Mouse (Mus musculus) midbrain, embryonic 16.5 days (tissue): ENCODE measurements around the gene Gucy2e. TPM values are rescaled to one million over a fixed set of nuclear protein-coding genes. Genes with fewer than 3 reads are reported as not detected.

ENCODE experiments used
- ATAC-seq: fragments of 200-750 bp; cut with Nextera tagmentation; 2 replicates; pipeline ENCODE4 v1.8.0; 2017; ENCODE audit warnings: moderate TSS enrichment
- H3K27ac ChIP-seq: fragments of 300-500 bp; sonication (generic); 2 replicates; pipeline ENCODE4 v1.5.1; 2014; ENCODE audit warnings: mild to moderate bottlenecking, low read length, mixed read lengths
- H3K27me3 ChIP-seq: fragments of 300-500 bp; sonication (generic); 2 replicates; pipeline ENCODE4 v1.6.1; 2014; ENCODE audit warnings: low read depth, low read length, mixed read lengths; ENCODE audit not compliant: control insufficient read depth, insufficient read depth
- H3K36me3 ChIP-seq: fragments of 300-500 bp; sonication (generic); 2 replicates; pipeline ENCODE4 v1.6.1; 2014; ENCODE audit warnings: mild to moderate bottlenecking, low read length, moderate library complexity, mixed read lengths; ENCODE audit not compliant: control insufficient read depth, insufficient read depth
- H3K4me1 ChIP-seq: fragments of 300-500 bp; sonication (generic); 2 replicates; pipeline ENCODE4 v1.6.1; 2014; ENCODE audit warnings: mild to moderate bottlenecking, low read length, mixed read lengths; ENCODE audit not compliant: control insufficient read depth, insufficient read depth
- H3K4me2 ChIP-seq: fragments of 300-500 bp; sonication (generic); 2 replicates; pipeline ENCODE4 v1.6.1; 2014; ENCODE audit warnings: mild to moderate bottlenecking, low read length, mixed read lengths
- H3K4me3 ChIP-seq: fragments of 300-500 bp; sonication (generic); 2 replicates; pipeline ENCODE4 v1.5.1; 2014; ENCODE audit warnings: low read depth, mild to moderate bottlenecking, low read length, moderate library complexity, mixed read lengths
- H3K9ac ChIP-seq: fragments of 300-500 bp; sonication (generic); 2 replicates; pipeline ENCODE4 v1.6.1; 2014; ENCODE audit warnings: low read depth, low read length, mixed read lengths
- H3K9me3 ChIP-seq: fragments of 300-500 bp; sonication (generic); replicated peaks from 2 replicates; pipeline ENCODE4 v1.6.1; 2014; ENCODE audit warnings: mild to moderate bottlenecking, low read length, mixed read lengths; ENCODE audit not compliant: control insufficient read depth, poor library complexity, severe bottlenecking
- WGBS: fragments of 180-500 bp; shearing (Covaris S2); extraction: QIAGEN DNeasy Blood & Tissue Kit; methylation state at CpG from one replicate; pipeline ENCODE4 v1.1.7; 2014; 5-methylcytosine and 5-hydroxymethylcytosine counted together
- polyA plus RNA-seq: library from polyadenylated mRNA; unstranded; fragments of >200 nt; fragmentation: Nextera tagmentation; extraction: Ambion mirVana; gene quantifications from 2 replicates; pipeline ENCODE4 v1.2.1, GENCODE M21; 2015

Gucy2e gene
- polyA plus RNA-seq, 1 experiment from 2014 or later: 0.67 TPM

DNA sequence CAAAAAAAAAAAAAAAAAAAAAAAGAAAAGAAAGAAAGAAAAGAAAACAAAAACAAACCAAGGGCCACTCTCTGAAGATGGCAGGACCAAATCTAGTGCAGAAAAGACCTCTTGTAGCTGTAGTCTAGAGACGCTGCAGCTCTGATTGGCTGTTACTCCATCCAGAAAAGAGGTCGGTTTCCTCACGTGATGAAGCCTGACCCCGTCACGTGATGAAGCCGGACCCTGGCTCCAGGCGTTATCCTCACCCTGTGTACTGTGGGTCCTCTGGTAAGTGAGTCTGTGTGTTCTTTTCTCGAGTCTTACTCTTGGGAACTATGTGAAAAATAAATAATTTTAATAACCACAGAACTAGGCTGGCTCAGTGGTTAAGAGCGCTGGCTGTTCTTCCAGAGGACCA lies 28.6 kb upstream of the Gucy2e start:
- Histone ChIP-seq H3K36me3 (no peaks in the 10 kb centered on the region), H3K9me3 (no peaks in the 10 kb centered on the region), H3K27ac (peak overlapping the region; percentile 78), H3K27me3 (no peaks in the 10 kb centered on the region), H3K4me2 (peak overlapping the region; percentile 44), H3K4me1 (peaks cover 14% of the 10 kb centered on the region), H3K4me3 (no peak overlapping the region), H3K9ac (no peak overlapping the region)
- no peak for ATAC-seq
- 79% methylated on average over 9 of the region's 9 CpGs for WGBS

DNA sequence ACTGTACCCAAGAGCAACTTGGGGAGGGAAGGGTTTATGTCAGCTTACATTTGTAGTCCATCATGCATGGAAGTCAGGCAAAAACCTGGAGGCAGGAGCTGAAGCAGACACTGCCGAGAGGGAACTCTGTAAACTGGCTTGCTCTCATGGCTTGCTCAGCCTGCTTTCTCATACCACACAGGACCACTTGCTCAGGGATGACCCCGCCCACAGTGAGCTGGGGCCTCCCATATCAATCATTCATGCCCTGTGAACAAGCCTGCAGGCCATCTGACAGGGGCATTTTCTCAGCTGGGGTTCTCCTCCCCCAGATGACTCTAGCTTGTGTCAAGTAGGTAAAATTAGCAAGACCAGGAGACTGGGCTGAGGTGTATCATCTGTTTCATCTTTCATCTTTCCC lies 27.4 kb upstream of the Gucy2e start:
- Histone ChIP-seq H3K4me2 (no peak overlapping the region), H3K9me3 (no peaks in the 10 kb centered on the region), H3K27me3 (no peaks in the 10 kb centered on the region), H3K4me3 (no peak overlapping the region), H3K36me3 (no peaks in the 10 kb centered on the region), H3K27ac (no peak overlapping the region), H3K9ac (no peak overlapping the region), H3K4me1 (peaks cover 14% of the 10 kb centered on the region)
- WGBS: 74% methylated on average over 2 of the region's 2 CpGs
- ATAC-seq: no peak

DNA sequence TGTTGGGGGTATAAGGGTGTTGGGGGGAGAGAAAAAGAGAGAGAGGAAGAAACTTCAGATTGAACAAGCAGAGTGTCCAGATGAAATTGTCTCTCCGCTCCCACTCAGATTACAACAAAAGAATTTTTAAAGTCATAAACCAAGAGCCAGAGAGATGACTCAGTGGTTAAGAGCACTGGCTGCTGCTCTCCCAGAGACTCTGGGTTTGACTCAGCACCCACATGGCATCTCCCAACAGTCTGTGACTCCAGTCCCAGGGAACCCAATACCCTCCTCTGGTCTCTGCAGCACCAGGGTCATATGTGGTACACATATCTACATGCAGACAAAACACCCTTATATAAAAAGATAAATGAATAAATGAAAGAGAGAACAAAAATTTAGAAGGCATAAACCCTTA lies 23.3 kb upstream of the Gucy2e start:
- no peaks in the 10 kb centered on the region for H3K4me1 ChIP-seq
- H3K27me3 ChIP-seq: no peaks in the 10 kb centered on the region
- H3K27ac ChIP-seq: no peak overlapping the region
- no peak for ATAC-seq
- no peak overlapping the region for H3K4me2 ChIP-seq
- no peaks in the 10 kb centered on the region for H3K36me3 ChIP-seq
- H3K4me3 ChIP-seq: no peak overlapping the region
- H3K9me3 ChIP-seq: no peaks in the 10 kb centered on the region
- no peak overlapping the region for H3K9ac ChIP-seq
- WGBS: 100% methylated on average over 1 of the region's 1 CpGs

DNA sequence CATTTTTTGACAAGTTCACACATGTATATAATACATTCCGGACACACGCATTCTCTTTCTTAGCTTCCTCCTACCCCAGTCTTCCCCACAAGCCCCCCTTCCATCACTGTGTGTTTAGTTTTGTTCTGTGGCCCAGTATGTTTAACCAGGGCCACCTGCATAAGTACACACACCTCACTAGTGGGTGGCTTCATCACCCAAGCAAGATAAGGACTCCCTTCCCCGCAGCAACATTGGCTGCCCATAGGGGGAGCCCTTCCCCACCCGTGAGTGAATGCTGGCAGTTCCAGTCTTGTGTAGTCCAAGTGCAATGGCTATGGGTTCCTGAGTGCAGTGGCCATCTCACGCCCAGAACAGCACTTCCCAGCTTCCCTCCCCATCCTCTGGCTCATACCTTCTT lies 21.5 kb upstream of the Gucy2e start:
- Histone ChIP-seq H3K4me3 (no peak overlapping the region), H3K27ac (no peak overlapping the region), H3K4me2 (no peak overlapping the region), H3K9me3 (no peaks in the 10 kb centered on the region), H3K36me3 (no peaks in the 10 kb centered on the region), H3K9ac (no peak overlapping the region), H3K27me3 (no peaks in the 10 kb centered on the region), H3K4me1 (no peaks in the 10 kb centered on the region)
- 56% methylated on average over 5 of the region's 5 CpGs for WGBS
- no peak; the same call in 1 of the 2 replicates for ATAC-seq

DNA sequence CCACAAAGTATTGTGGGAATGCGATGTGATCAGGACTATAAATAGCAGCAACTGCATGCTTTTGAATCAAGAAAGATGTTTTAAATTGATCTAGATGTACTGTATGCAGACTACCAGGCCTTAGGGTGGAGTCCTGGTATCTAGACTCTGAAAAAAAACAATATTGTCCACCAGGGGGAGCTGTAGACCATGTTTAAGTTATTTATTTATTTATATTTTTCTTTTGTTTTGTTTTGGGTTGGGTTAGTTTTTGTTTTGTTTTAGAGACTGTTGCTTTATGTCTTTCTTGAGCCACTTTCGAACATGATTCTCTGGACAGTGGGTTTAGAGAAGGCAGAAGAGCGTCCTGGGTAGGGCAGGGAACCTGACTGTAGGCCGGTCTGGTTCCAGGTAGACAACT lies 21.0 kb upstream of the Gucy2e start:
- Histone ChIP-seq H3K27me3 (no peaks in the 10 kb centered on the region), H3K9me3 (no peaks in the 10 kb centered on the region), H3K9ac (no peak overlapping the region), H3K27ac (no peak overlapping the region), H3K4me2 (no peak overlapping the region), H3K36me3 (no peaks in the 10 kb centered on the region), H3K4me3 (no peak overlapping the region), H3K4me1 (no peaks in the 10 kb centered on the region)
- 48% methylated on average over 4 of the region's 4 CpGs for WGBS
- ATAC-seq: no peak

DNA sequence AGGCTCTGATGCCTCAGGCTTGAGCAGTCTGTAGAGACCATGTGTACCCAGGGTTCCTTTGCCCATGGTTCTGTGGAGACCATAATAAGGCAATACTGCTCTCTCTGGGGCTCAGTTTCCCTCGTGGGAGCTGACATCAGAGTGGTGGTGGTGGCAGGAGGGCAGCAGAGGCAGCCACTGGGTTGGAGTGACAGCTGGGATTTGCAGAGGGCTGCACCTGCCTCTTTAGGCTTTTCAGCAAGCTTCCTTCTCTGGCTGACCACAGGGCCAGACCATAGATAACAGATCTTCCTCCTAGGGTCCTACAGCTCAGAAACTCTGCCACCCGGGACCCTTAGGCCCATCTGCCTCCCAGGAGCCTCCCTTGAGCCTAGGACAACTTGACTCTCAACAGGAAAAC lies 20.2 kb upstream of the Gucy2e start:
- no peaks in the 10 kb centered on the region for H3K36me3 ChIP-seq
- 61% methylated on average over 2 of the region's 2 CpGs for WGBS

DNA sequence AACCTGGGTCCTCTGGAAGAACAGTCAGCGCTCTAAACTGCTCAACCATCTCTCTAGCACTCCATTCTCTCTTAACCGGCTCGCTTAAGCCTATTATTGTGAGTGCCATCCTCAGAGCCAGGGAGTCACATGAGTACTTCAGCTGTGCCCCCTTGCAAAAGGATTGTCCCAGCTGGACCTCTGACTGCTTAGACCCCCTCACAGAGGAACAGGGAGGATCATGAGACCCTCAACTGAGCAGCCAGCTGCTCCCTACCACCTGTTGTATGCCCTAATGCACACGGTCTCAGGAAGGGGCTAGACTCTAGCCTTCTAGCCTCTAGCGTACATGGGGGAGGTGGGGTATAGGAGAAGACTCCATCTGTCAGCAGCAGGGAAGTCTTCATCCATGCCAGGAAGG lies 18.0 kb upstream of the Gucy2e start:
- no peak overlapping the region for H3K27ac ChIP-seq
- no peaks in the 10 kb centered on the region for H3K4me1 ChIP-seq
- H3K27me3 ChIP-seq: no peaks in the 10 kb centered on the region
- no peak overlapping the region for H3K4me2 ChIP-seq
- H3K9me3 ChIP-seq: no peaks in the 10 kb centered on the region
- WGBS: 73% methylated on average over 5 of the region's 5 CpGs
- H3K36me3 ChIP-seq: no peaks in the 10 kb centered on the region
- no peak overlapping the region for H3K9ac ChIP-seq
- H3K4me3 ChIP-seq: no peak overlapping the region
- no peak for ATAC-seq

More for the DNA sequence above, 20.2 kb upstream of the Gucy2e start:
- ATAC-seq: no peak
- Histone ChIP-seq H3K4me3 (no peak overlapping the region), H3K4me1 (no peaks in the 10 kb centered on the region), H3K27me3 (no peaks in the 10 kb centered on the region), H3K4me2 (no peak overlapping the region), H3K9ac (no peak overlapping the region), H3K9me3 (no peaks in the 10 kb centered on the region), H3K27ac (no peak overlapping the region)

DNA sequence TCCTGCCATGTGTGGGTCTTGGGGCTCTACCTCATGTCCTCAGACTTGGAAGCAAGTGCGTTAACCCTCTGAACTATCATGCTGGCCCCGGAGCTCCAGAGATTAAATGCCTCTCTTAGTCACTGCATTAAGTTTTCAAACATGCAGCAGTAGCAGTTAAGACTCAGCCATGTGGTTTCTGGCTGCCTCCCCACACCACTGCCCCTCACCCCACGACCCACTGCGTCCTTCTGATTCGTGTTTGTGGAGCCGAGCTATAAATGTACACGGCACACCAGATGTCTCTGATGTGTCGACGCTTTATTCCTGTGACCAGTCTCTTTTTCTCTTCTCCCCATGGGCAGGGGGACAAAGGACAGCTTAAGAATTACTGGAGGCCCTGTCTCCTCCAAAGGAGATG lies 16.3 kb upstream of the Gucy2e start:
- Histone ChIP-seq H3K27me3 (no peaks in the 10 kb centered on the region), H3K36me3 (no peaks in the 10 kb centered on the region), H3K27ac (no peak overlapping the region), H3K9ac (no peak overlapping the region), H3K4me3 (no peak overlapping the region), H3K9me3 (no peaks in the 10 kb centered on the region), H3K4me2 (no peak overlapping the region), H3K4me1 (no peaks in the 10 kb centered on the region)
- 28% methylated on average over 9 of the region's 9 CpGs for WGBS
- no peak for ATAC-seq

DNA sequence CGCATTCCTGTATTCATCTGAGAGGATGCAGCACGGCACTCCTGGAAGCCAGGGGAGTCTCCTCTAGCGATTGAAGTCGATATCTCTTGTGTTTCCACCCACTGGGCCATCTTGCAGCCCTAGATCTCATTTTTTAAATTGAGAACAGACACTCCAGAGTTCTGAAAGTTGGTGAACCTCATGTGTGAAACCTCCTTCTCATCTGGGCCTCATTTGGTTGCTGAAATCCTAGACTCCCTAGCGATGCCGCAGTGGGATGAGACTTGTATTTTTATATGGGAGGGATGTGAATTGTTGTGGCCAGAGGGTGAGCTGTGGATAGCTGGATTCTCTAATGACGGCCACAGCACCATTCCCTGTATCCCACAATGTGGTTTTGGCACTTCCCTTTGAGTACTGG lies 15.1 kb upstream of the Gucy2e start:
- no peak for ATAC-seq
- 84% methylated on average over 7 of the region's 7 CpGs for WGBS
- Histone ChIP-seq H3K36me3 (no peaks in the 10 kb centered on the region), H3K27me3 (no peaks in the 10 kb centered on the region), H3K27ac (no peak overlapping the region), H3K4me2 (no peak overlapping the region), H3K9ac (no peak overlapping the region), H3K4me1 (no peaks in the 10 kb centered on the region), H3K9me3 (no peaks in the 10 kb centered on the region), H3K4me3 (no peak overlapping the region)
